Mouse (Mus musculus) intestine, embryonic 14.5 days (tissue): ENCODE data around the gene Gprc5d. TPM values are rescaled to one million over a fixed set of nuclear protein-coding genes. Genes with fewer than 3 reads are reported as not detected.

ENCODE experiments used
- ATAC-seq: fragments of 200-750 bp; cut with Nextera tagmentation; replicated peaks from 2 replicates; pipeline ENCODE4 v1.8.0; 2017; ENCODE audit warnings: low read depth, moderate number of reproducible peaks, moderate TSS enrichment, moderate library complexity; ENCODE audit not compliant: low FRiP score, low TSS enrichment
- DNase-seq: peaks from one replicate; pipeline ENCODE4 v3.0.0-alpha.2; 2018; ENCODE audit warnings: low spot score
- H3K27ac ChIP-seq: fragments of 300-500 bp; sonication (generic); 2 replicates; pipeline ENCODE4 v1.5.1; 2014; ENCODE audit warnings: low read depth, mild to moderate bottlenecking, control low read depth
- H3K27me3 ChIP-seq: fragments of 300-500 bp; sonication (generic); replicated peaks from 2 replicates; pipeline ENCODE4 v1.6.1; 2014; ENCODE audit warnings: low read length, control low read depth; ENCODE audit not compliant: control insufficient read depth, insufficient read depth
- H3K36me3 ChIP-seq: fragments of 300-500 bp; sonication (generic); 2 replicates; pipeline ENCODE4 v1.6.1; 2014; ENCODE audit warnings: low read length, control low read depth; ENCODE audit not compliant: control insufficient read depth, insufficient read depth
- H3K4me1 ChIP-seq: fragments of 300-500 bp; sonication (generic); replicated peaks from 2 replicates; pipeline ENCODE4 v1.6.1; 2014; ENCODE audit warnings: low read length, control low read depth, mixed read lengths; ENCODE audit not compliant: control insufficient read depth, insufficient read depth
- H3K4me2 ChIP-seq: fragments of 300-500 bp; sonication (generic); 2 replicates; pipeline ENCODE4 v1.6.1; 2014; ENCODE audit warnings: low read length
- H3K4me3 ChIP-seq: fragments of 300-500 bp; sonication (generic); 2 replicates; pipeline ENCODE4 v1.5.1; 2014; ENCODE audit warnings: low read depth, low read length, control low read depth, mixed read lengths
- H3K9ac ChIP-seq: fragments of 300-500 bp; sonication (generic); 2 replicates; pipeline ENCODE4 v1.6.1; 2014; ENCODE audit warnings: mild to moderate bottlenecking, low read length
- H3K9me3 ChIP-seq: fragments of 300-500 bp; sonication (generic); 2 replicates; pipeline ENCODE4 v1.6.1; 2016; ENCODE audit warnings: low read length, control low read depth; ENCODE audit not compliant: control insufficient read depth
- WGBS: fragments of 180-500 bp; shearing (Covaris S2); extraction: QIAGEN DNeasy Blood & Tissue Kit; methylation state at CpG from one replicate; pipeline ENCODE4 v1.1.7; 2014; 5-methylcytosine and 5-hydroxymethylcytosine counted together
- polyA plus RNA-seq: library from polyadenylated mRNA; unstranded; fragments of >200 nt; fragmentation: Nextera tagmentation; extraction: Ambion mirVana; gene quantifications from 2 replicates; pipeline ENCODE4 v1.2.1, GENCODE M21; 2014

The Gprc5d gene
- polyA plus RNA-seq, 1 experiment from 2014 or later, result not detected

DNA sequence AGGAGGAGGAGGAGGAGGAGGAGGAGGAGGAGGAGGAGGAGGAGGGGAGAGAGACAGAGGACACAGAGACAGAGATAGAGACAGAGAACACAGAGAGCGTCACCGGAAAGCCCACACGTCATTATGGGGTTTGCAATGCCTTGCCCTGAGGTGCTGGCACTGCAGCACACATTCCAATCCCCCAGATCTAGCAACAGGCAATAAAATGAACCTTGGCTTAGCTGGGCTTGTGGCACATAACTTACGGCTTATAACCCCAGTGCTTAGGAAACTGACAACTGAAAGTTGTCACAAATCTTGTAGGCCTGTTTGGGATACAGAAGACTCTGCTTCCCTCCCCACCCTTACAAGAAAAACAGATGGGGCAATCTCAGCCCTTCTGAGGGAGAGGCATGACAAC is 27.4 kb downstream of the Gprc5d start:
- ATAC-seq (no peak), DNase-seq (no peak)
- Histone ChIP-seq H3K9me3 (no peaks in the 10 kb centered on the region), H3K9ac (no peak overlapping the region), H3K27me3 (no peaks in the 10 kb centered on the region), H3K36me3 (no peaks in the 10 kb centered on the region), H3K4me3 (no peak overlapping the region), H3K4me2 (no peak overlapping the region), H3K27ac (no peak overlapping the region), H3K4me1 (no peaks in the 10 kb centered on the region)
- 55% methylated on average over 4 of the region's 4 CpGs for WGBS

DNA sequence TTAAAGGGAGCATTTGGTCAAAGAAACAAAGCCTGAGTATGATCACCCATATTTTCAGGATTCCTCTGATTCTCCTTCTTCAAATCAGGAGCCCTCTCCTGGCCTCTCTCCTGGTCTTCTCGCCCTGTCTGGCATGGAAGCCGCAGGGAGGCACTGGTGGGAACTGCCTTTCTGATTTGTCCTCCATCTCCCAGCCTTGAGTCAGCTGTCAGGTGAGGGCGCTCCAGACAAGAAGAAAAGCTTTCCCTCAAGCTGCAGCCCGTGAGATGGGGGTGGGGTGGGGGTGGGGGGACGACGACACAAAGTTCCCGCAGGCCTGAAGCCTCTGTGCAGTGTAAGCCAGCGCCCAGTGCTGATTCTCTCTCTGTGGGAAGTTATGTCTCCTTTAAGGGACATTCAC is 28.3 kb downstream of the Gprc5d start:
- Histone ChIP-seq H3K4me1 (no peaks in the 10 kb centered on the region), H3K36me3 (no peaks in the 10 kb centered on the region), H3K9me3 (no peaks in the 10 kb centered on the region), H3K4me3 (no peak overlapping the region), H3K27me3 (no peaks in the 10 kb centered on the region), H3K9ac (no peak overlapping the region), H3K4me2 (no peak overlapping the region), H3K27ac (no peak overlapping the region)
- DNase-seq (no peak), ATAC-seq (no peak)
- WGBS, result 32% methylated on average over 8 of the region's 8 CpGs

DNA sequence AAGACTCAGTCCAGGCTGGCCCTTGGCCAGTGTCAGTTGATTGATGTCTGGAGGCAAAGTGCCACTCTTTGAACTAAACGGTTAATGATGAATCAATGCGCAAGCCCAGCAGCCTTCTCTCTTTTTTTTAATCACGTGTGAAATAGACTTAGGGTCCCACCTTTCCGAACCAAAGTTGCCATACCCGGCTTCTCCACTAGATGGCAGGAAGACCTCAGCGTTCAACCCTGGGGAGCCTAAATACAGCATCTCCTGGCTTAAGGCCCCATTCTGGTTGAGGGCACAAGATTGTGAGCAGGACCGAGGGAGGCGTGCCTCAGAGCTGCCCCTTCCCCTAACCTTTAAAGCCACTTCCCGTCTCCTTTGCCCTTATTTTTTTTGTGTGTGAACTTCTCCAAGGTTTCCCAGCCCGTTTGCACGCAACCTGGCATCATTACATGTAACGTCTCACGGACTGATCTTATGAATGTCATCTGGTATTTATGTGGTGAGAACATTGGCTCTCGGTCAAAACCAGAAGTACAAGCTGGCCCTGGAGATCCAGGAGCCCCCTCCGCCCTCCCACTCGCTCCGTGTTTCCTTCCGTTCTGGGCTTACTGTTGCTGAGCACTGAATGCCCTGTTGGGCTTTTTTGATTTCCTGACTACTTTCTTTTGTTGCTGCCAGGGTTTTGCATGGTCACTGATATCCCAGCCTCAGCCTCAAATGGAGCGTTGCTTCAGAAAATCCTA is 30.2 kb downstream of the Gprc5d start:
- H3K27me3 ChIP-seq, result no peaks in the 10 kb centered on the region
- no peaks in the 10 kb centered on the region for H3K9me3 ChIP-seq
- ATAC-seq (peak; percentile 75), DNase-seq (peak; percentile 97)
- H3K4me1 ChIP-seq, result no peaks in the 10 kb centered on the region
- H3K27ac ChIP-seq, result no peak overlapping the region
- H3K36me3 ChIP-seq, result no peaks in the 10 kb centered on the region
- H3K4me2 ChIP-seq, result peak overlapping the region; percentile 35
- H3K9ac ChIP-seq, result no peak overlapping the region
- no peak overlapping the region for H3K4me3 ChIP-seq
- 32% methylated on average over 19 of the region's 19 CpGs for WGBS

- H3K27ac ChIP-seq, result no peak overlapping the region
- no peak for DNase-seq
- no peak for ATAC-seq
- no peaks in the 10 kb centered on the region for H3K9me3 ChIP-seq
- WGBS, result 85% methylated on average over 1 of the region's 1 CpGs
- H3K36me3 ChIP-seq, result no peaks in the 10 kb centered on the region
- H3K27me3 ChIP-seq, result no peaks in the 10 kb centered on the region
- no peak overlapping the region for H3K4me3 ChIP-seq
- no peak overlapping the region for H3K4me2 ChIP-seq
- H3K9ac ChIP-seq, result no peak overlapping the region
- no peaks in the 10 kb centered on the region for H3K4me1 ChIP-seq
Observed at GRCm38 (mm10) chr6:135085703-135086102, 32.4 kb downstream of the Gprc5d start.

GRCm38 (mm10) chr6:135083991-135084502 is 34.0 kb downstream of the Gprc5d start:
- no peak for DNase-seq
- ATAC-seq, result no peak
- no peak overlapping the region for H3K4me2 ChIP-seq
- WGBS, result 67% methylated on average over 10 of the region's 10 CpGs
- no peak overlapping the region for H3K9ac ChIP-seq
- no peak overlapping the region for H3K4me3 ChIP-seq
- H3K27ac ChIP-seq, result no peak overlapping the region
- no peaks in the 10 kb centered on the region for H3K27me3 ChIP-seq
- H3K4me1 ChIP-seq, result no peaks in the 10 kb centered on the region
- H3K36me3 ChIP-seq, result no peaks in the 10 kb centered on the region
- no peaks in the 10 kb centered on the region for H3K9me3 ChIP-seq

GRCm38 (mm10) chr6:135078420-135078819 is 39.7 kb downstream of the Gprc5d start:
- no peak overlapping the region for H3K27ac ChIP-seq
- ATAC-seq (no peak), DNase-seq (no peak)
- no peaks in the 10 kb centered on the region for H3K27me3 ChIP-seq
- no peaks in the 10 kb centered on the region for H3K36me3 ChIP-seq
- H3K9me3 ChIP-seq, result no peaks in the 10 kb centered on the region
- H3K4me3 ChIP-seq, result no peak overlapping the region
- 44% methylated on average over 12 of the region's 12 CpGs for WGBS
- H3K9ac ChIP-seq, result no peak overlapping the region
- H3K4me1 ChIP-seq, result no peaks in the 10 kb centered on the region
- H3K4me2 ChIP-seq, result no peak overlapping the region

GRCm38 (mm10) chr6:135076202-135076601 is 41.9 kb downstream of the Gprc5d start:
- ATAC-seq, result no peak

DNA sequence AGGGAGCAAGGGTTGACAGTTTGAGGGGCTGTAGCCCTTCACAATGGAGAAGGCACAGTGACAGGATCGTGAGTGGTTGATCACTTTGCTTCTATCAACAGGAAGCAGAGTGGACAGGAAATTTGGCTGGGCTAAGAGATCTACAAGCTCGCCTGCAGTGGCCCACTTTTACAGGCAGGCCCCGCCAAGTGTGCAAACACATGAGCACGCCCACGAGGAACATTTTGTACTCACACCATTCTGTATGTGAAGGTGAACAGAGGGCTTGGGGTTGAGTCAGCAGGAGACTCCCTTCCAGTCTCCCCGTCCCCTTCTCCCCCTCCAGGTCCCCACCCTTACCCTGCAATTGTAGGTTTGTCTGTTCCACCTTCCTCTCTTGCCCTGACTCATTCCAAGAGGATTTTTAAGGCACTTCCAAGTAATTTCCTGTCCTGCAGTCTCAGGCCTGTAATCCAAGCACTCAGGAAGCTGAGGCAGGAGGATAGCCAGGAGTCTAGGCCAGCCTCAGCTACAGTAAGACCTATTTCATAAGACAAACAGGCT is 43.6 kb downstream of the Gprc5d start:
- no peaks in the 10 kb centered on the region for H3K4me1 ChIP-seq
- no peaks in the 10 kb centered on the region for H3K36me3 ChIP-seq
- no peak overlapping the region for H3K9ac ChIP-seq
- no peaks in the 10 kb centered on the region for H3K27me3 ChIP-seq
- ATAC-seq (no peak), DNase-seq (no peak)
- 62% methylated on average over 6 of the region's 6 CpGs for WGBS
- H3K4me2 ChIP-seq, result no peak overlapping the region
- H3K9me3 ChIP-seq, result no peaks in the 10 kb centered on the region
- H3K27ac ChIP-seq, result no peak overlapping the region
- H3K4me3 ChIP-seq, result no peak overlapping the region

More at GRCm38 (mm10) chr6:135076202-135076601, 41.9 kb downstream of the Gprc5d start:
- no peak overlapping the region for H3K4me3 ChIP-seq
- WGBS, result 44% methylated on average over 3 of the region's 3 CpGs
- H3K4me1 ChIP-seq, result no peaks in the 10 kb centered on the region
- H3K36me3 ChIP-seq, result no peaks in the 10 kb centered on the region
- no peak overlapping the region for H3K4me2 ChIP-seq
- H3K9me3 ChIP-seq, result no peaks in the 10 kb centered on the region
- no peak for DNase-seq
- no peaks in the 10 kb centered on the region for H3K27me3 ChIP-seq
- no peak overlapping the region for H3K9ac ChIP-seq
- no peak overlapping the region for H3K27ac ChIP-seq

DNA sequence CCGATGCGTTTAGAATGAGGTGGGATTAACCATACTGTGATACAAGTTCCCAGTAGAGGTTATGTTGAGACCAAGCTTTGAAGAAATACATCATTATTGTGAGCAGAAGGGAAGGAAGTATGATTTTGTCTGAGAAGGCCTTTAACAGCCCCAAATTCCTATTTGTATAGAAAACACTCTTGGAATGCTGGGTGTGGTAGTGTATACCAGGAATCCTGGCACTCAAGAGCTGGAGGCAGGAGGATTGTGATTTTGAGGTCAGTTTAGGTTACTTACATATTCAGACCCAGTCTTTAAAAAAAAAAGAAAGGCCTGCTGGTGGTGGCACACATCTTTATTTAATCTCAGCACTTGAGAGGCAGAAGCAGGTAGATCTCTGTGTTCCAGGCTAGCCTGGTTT is 47.7 kb downstream of the Gprc5d start:
- DNase-seq (no peak), ATAC-seq (no peak)
- Histone ChIP-seq H3K9ac (no peak overlapping the region), H3K4me2 (no peak overlapping the region), H3K4me1 (0 out of 2 replicates have a peak, but pooled peaks cover 3% of the 10 kb centered on the region), H3K9me3 (no peaks in the 10 kb centered on the region), H3K27ac (no peak overlapping the region), H3K4me3 (no peak overlapping the region), H3K36me3 (no peaks in the 10 kb centered on the region), H3K27me3 (no peaks in the 10 kb centered on the region)
- WGBS, result 70% methylated on average over 2 of the region's 2 CpGs
